Mouse (Mus musculus): ENCODE data around the gene Nat8l. TPM values are rescaled to one million over a fixed set of nuclear protein-coding genes. Genes with fewer than 3 reads are reported as not detected.

The Nat8l gene
- polyA plus RNA-seq, 1 experiment from 2014 or later: 0.14 TPM

GRCm38 (mm10) chr5:34007392-34007941, 11.7 kb downstream of the Nat8l start:
- Histone ChIP-seq H3K27me3 (ENCODE audit: insufficient read depth, low read length) (no peaks in the 10 kb centered on the region), H3K36me3 (replicated peaks; ENCODE audit: insufficient read depth, low read length) (no peaks in the 10 kb centered on the region), H3K9ac (replicated peaks) (no peak overlapping the region), H3K4me3 (ENCODE audit: low read depth, low read length) (no peak overlapping the region), H3K4me2 (ENCODE audit: low read depth, low read length) (no peak overlapping the region), H3K9me3 (ENCODE audit: low read length) (no peaks in the 10 kb centered on the region), H3K4me1 (ENCODE audit: insufficient read depth) (no peaks in the 10 kb centered on the region), H3K27ac (ENCODE audit: low read depth) (no peak overlapping the region)
- no peak for TF ChIP-seq CTCF (IDR thresholded peaks at IDR 0.05; ENCODE audit: low read depth)
- TF ChIP-seq EP300 (IDR thresholded peaks at IDR 0.05; ENCODE audit: low read depth): no peak
- DNase-seq (no peak), ATAC-seq (no peak)
- 76% methylated on average over 4 of the region's 4 CpGs for WGBS (ENCODE audit: insufficient replicate concordance)

GRCm38 (mm10) chr5:34014652-34015051, 18.9 kb downstream of the Nat8l start:
- TF ChIP-seq EP300 (IDR thresholded peaks at IDR 0.05; ENCODE audit: low read depth): no peak
- peak; percentile 54 for TF ChIP-seq CTCF (IDR thresholded peaks at IDR 0.05; ENCODE audit: low read depth)
- Histone ChIP-seq H3K27ac (ENCODE audit: low read depth) (no peak overlapping the region), H3K4me1 (ENCODE audit: insufficient read depth) (no peaks in the 10 kb centered on the region), H3K9me3 (ENCODE audit: low read length) (no peaks in the 10 kb centered on the region), H3K4me2 (ENCODE audit: low read depth, low read length) (no peak overlapping the region), H3K36me3 (replicated peaks; ENCODE audit: insufficient read depth, low read length) (no peaks in the 10 kb centered on the region), H3K9ac (replicated peaks) (no peak overlapping the region), H3K27me3 (ENCODE audit: insufficient read depth, low read length) (no peaks in the 10 kb centered on the region), H3K4me3 (ENCODE audit: low read depth, low read length) (no peak overlapping the region)
- ATAC-seq (no peak), DNase-seq (no peak)
- 42% methylated on average over 1 of the region's 1 CpGs for WGBS (ENCODE audit: insufficient replicate concordance)

- Histone ChIP-seq H3K27ac (ENCODE audit: low read depth) (no peak overlapping the region), H3K4me1 (ENCODE audit: insufficient read depth) (no peaks in the 10 kb centered on the region), H3K4me3 (ENCODE audit: low read depth, low read length) (no peak overlapping the region), H3K36me3 (replicated peaks; ENCODE audit: insufficient read depth, low read length) (no peaks in the 10 kb centered on the region), H3K9ac (replicated peaks) (no peak overlapping the region), H3K9me3 (ENCODE audit: low read length) (no peaks in the 10 kb centered on the region), H3K4me2 (ENCODE audit: low read depth, low read length) (no peak overlapping the region), H3K27me3 (ENCODE audit: insufficient read depth, low read length) (no peaks in the 10 kb centered on the region)
- DNase-seq: no peak
- no peak for ATAC-seq
- TF ChIP-seq CTCF (IDR thresholded peaks at IDR 0.05; ENCODE audit: low read depth) (no peak), EP300 (IDR thresholded peaks at IDR 0.05; ENCODE audit: low read depth) (no peak)
- 69% methylated on average over 4 of the region's 4 CpGs for WGBS (ENCODE audit: insufficient replicate concordance)
These were observed 23.2 kb downstream of the Nat8l start for GRCm38 (mm10) chr5:34018968-34019367.

- H3K27ac ChIP-seq (ENCODE audit: low read depth): no peak overlapping the region
- H3K9me3 ChIP-seq (ENCODE audit: low read length): no peaks in the 10 kb centered on the region
- no peaks in the 10 kb centered on the region for H3K4me1 ChIP-seq (ENCODE audit: insufficient read depth)
- H3K4me3 ChIP-seq (ENCODE audit: low read depth, low read length): no peak overlapping the region
- H3K36me3 ChIP-seq (replicated peaks; ENCODE audit: insufficient read depth, low read length): no peaks in the 10 kb centered on the region
- TF ChIP-seq EP300 (IDR thresholded peaks at IDR 0.05; ENCODE audit: low read depth) (no peak), CTCF (IDR thresholded peaks at IDR 0.05; ENCODE audit: low read depth) (no peak)
- H3K27me3 ChIP-seq (ENCODE audit: insufficient read depth, low read length): no peaks in the 10 kb centered on the region
- H3K4me2 ChIP-seq (ENCODE audit: low read depth, low read length): no peak overlapping the region
- no peak overlapping the region for H3K9ac ChIP-seq (replicated peaks)
- WGBS (ENCODE audit: insufficient replicate concordance): 71% methylated on average over 4 of the region's 4 CpGs
- DNase-seq: no peak
- no peak for ATAC-seq
These were observed 34.3 kb downstream of the Nat8l start for GRCm38 (mm10) chr5:34030101-34030500.

- WGBS (ENCODE audit: insufficient replicate concordance): 41% methylated on average over 6 of the region's 6 CpGs
- Histone ChIP-seq H3K4me3 (ENCODE audit: low read depth, low read length) (no peak overlapping the region), H3K4me2 (ENCODE audit: low read depth, low read length) (no peak overlapping the region), H3K9me3 (ENCODE audit: low read length) (no peaks in the 10 kb centered on the region), H3K4me1 (ENCODE audit: insufficient read depth) (no peaks in the 10 kb centered on the region), H3K27ac (ENCODE audit: low read depth) (no peak overlapping the region), H3K27me3 (ENCODE audit: insufficient read depth, low read length) (no peaks in the 10 kb centered on the region), H3K9ac (replicated peaks) (no peak overlapping the region), H3K36me3 (replicated peaks; ENCODE audit: insufficient read depth, low read length) (no peaks in the 10 kb centered on the region)
- ATAC-seq (no peak), DNase-seq (no peak)
- TF ChIP-seq EP300 (IDR thresholded peaks at IDR 0.05; ENCODE audit: low read depth): no peak
- TF ChIP-seq CTCF (IDR thresholded peaks at IDR 0.05; ENCODE audit: low read depth): no peak
These were observed 35.2 kb downstream of the Nat8l start for GRCm38 (mm10) chr5:34031022-34031421.

- no peak overlapping the region for H3K27ac ChIP-seq (ENCODE audit: low read depth)
- TF ChIP-seq EP300 (IDR thresholded peaks at IDR 0.05; ENCODE audit: low read depth) (no peak), CTCF (IDR thresholded peaks at IDR 0.05; ENCODE audit: low read depth) (no peak)
- H3K9ac ChIP-seq (replicated peaks): no peak overlapping the region
- H3K4me2 ChIP-seq (ENCODE audit: low read depth, low read length): no peak overlapping the region
- H3K4me1 ChIP-seq (ENCODE audit: insufficient read depth): no peaks in the 10 kb centered on the region
- no peak overlapping the region for H3K4me3 ChIP-seq (ENCODE audit: low read depth, low read length)
- 43% methylated on average over 3 of the region's 3 CpGs for WGBS (ENCODE audit: insufficient replicate concordance)
- DNase-seq (no peak), ATAC-seq (no peak)
- H3K27me3 ChIP-seq (ENCODE audit: insufficient read depth, low read length): no peaks in the 10 kb centered on the region
- H3K36me3 ChIP-seq (replicated peaks; ENCODE audit: insufficient read depth, low read length): no peaks in the 10 kb centered on the region
- no peaks in the 10 kb centered on the region for H3K9me3 ChIP-seq (ENCODE audit: low read length)
These were observed 36.7 kb downstream of the Nat8l start for GRCm38 (mm10) chr5:34032520-34032919.

Other genes with a start within 250 kb of the Nat8l start
- gene Letm1, start 213.2 kb upstream of the Nat8l start, polyA plus RNA-seq (2015; fragmentation: Nextera tagmentation; extraction: Ambion mirVana): 18.6 and 20.0 TPM in 2 replicates
- gene Nsd2, start 175.3 kb upstream of the Nat8l start, polyA plus RNA-seq (2015; fragmentation: Nextera tagmentation; extraction: Ambion mirVana): 8.0 and 13.9 TPM in 2 replicates
- gene Nelfa, start 59.6 kb upstream of the Nat8l start, polyA plus RNA-seq (2015; fragmentation: Nextera tagmentation; extraction: Ambion mirVana): 12.3 and 13.0 TPM in 2 replicates
- gene Gm1673, start 12.6 kb upstream of the Nat8l start, polyA plus RNA-seq (2015; fragmentation: Nextera tagmentation; extraction: Ambion mirVana): 3.6 and 6.0 TPM in 2 replicates
- gene Poln, start 173.5 kb downstream of the Nat8l start, polyA plus RNA-seq (2015; fragmentation: Nextera tagmentation; extraction: Ambion mirVana): 0.38 and 0.47 TPM in 2 replicates
- 12.3 and 14.0 TPM in 2 replicates for gene Haus3, start 173.5 kb downstream of the Nat8l start, polyA plus RNA-seq (2015; fragmentation: Nextera tagmentation; extraction: Ambion mirVana)
- gene Mxd4, start 191.7 kb downstream of the Nat8l start, polyA plus RNA-seq (2015; fragmentation: Nextera tagmentation; extraction: Ambion mirVana): 7.5 and 9.4 TPM in 2 replicates

All from liver, postnatal 0 days (tissue).